Mouse (Mus musculus): ENCODE measurements around the gene Cd69.

DNA sequence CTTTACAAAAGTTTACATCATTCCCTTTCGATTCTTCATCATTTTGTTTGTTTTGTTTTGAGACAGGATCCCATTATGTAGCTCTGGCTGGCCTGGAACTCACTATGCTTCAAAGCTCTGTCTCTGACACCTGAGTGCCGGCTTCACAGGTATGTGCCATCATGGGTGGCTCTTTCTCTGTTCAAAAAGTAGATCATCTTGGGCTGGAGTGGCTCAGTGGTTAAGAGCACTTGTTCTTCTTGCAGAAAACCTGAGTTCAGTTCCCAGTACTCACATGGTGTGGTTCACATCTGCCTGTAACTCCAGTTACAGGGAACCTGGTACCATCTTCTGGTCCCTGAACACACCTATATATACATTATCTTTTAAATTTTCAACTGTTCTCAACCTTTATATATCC, 50.2 kb downstream of the Cd69 start:
- no peak for TF ChIP-seq CTCF (conservative IDR thresholded peaks at IDR 0.05; ENCODE audit: insufficient read depth, insufficient read length, low read depth, low read length)
- TF ChIP-seq POLR2A (IDR thresholded peaks at IDR 0.05; ENCODE audit: low read depth, low read length), result no peak
